Mouse (Mus musculus): ENCODE measurements around the gene Thyn1. TPM values are rescaled to one million over a fixed set of nuclear protein-coding genes. Genes with fewer than 3 reads are reported as not detected.

Gene Thyn1
- polyA plus RNA-seq, 1 experiment from 2014 or later, result 164 TPM

- H3K4me2 ChIP-seq (ENCODE audit: low read length), result no peak overlapping the region
- WGBS, result 90% methylated on average over 4 of the region's 4 CpGs
- no peaks in the 10 kb centered on the region for H3K9me3 ChIP-seq (replicated peaks; ENCODE audit: control insufficient read depth, low read length)
- H3K27ac ChIP-seq (ENCODE audit: low read depth, low read length), result no peak overlapping the region
- H3K4me3 ChIP-seq (ENCODE audit: low read depth, low read length), result no peak overlapping the region
- no peak for DNase-seq (ENCODE audit: low spot score)
- H3K36me3 ChIP-seq (ENCODE audit: control insufficient read depth, insufficient read depth, low read length), result peaks cover 16% of the 10 kb centered on the region
- H3K9ac ChIP-seq (ENCODE audit: low read length), result no peak overlapping the region
- no peak for ATAC-seq
- H3K27me3 ChIP-seq (replicated peaks; ENCODE audit: control insufficient read depth, insufficient read depth, low read length), result no peaks in the 10 kb centered on the region
- peaks cover 23% of the 10 kb centered on the region for H3K4me1 ChIP-seq (ENCODE audit: control insufficient read depth, insufficient read depth, low read length)
Observed at GRCm38 (mm10) chr9:27023681-27024080, 24.2 kb downstream of the Thyn1 start.

DNA sequence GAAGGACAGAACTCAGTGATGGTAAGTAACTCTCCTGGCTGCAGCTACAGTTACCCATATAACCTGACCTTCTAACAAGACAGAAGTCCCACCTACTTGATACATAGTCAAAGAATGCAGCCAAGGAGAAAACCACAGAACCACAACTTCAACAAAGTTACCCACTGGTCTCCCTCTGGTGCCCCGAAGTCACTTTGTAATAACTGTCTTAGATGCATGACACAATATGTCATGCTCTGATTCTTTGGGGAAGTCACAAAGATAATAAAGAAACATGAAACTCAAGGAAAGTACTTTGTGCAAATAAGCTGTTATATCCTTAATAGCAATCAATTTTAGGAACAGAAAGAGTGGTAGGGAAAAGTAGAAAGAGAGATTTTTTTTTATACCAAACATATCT is 27.2 kb downstream of the Thyn1 start:
- ATAC-seq (no peak), DNase-seq (ENCODE audit: low spot score) (no peak)
- Histone ChIP-seq H3K9ac (ENCODE audit: low read length) (no peak overlapping the region), H3K27ac (ENCODE audit: low read depth, low read length) (no peak overlapping the region), H3K4me1 (ENCODE audit: control insufficient read depth, insufficient read depth, low read length) (peaks cover 28% of the 10 kb centered on the region), H3K27me3 (replicated peaks; ENCODE audit: control insufficient read depth, insufficient read depth, low read length) (no peaks in the 10 kb centered on the region), H3K4me2 (ENCODE audit: low read length) (peak overlapping the region; percentile 89), H3K36me3 (ENCODE audit: control insufficient read depth, insufficient read depth, low read length) (peaks cover 2% of the 10 kb centered on the region; the same call in 1 of the 2 replicates), H3K4me3 (ENCODE audit: low read depth, low read length) (no peak overlapping the region), H3K9me3 (replicated peaks; ENCODE audit: control insufficient read depth, low read length) (no peaks in the 10 kb centered on the region)
- WGBS, result 97% methylated on average over 1 of the region's 1 CpGs

GRCm38 (mm10) chr9:27029022-27029827 is 29.7 kb downstream of the Thyn1 start:
- Histone ChIP-seq H3K9ac (ENCODE audit: low read length) (peak overlapping the region; percentile 97), H3K27ac (ENCODE audit: low read depth, low read length) (peak overlapping the region; percentile 89), H3K4me2 (ENCODE audit: low read length) (peak overlapping the region; percentile 89), H3K27me3 (replicated peaks; ENCODE audit: control insufficient read depth, insufficient read depth, low read length) (no peaks in the 10 kb centered on the region), H3K4me1 (ENCODE audit: control insufficient read depth, insufficient read depth, low read length) (peaks cover 31% of the 10 kb centered on the region), H3K9me3 (replicated peaks; ENCODE audit: control insufficient read depth, low read length) (no peaks in the 10 kb centered on the region), H3K36me3 (ENCODE audit: control insufficient read depth, insufficient read depth, low read length) (no peaks in the 10 kb centered on the region), H3K4me3 (ENCODE audit: low read depth, low read length) (peak overlapping the region; percentile 93)
- ATAC-seq (peak; percentile 18; the same call in 1 of the 2 replicates), DNase-seq (ENCODE audit: low spot score) (peak; percentile 64)
- WGBS, result under 1% methylated on average over 52 of the region's 52 CpGs

- Histone ChIP-seq H3K9ac (ENCODE audit: low read length) (peak within 1 kb of the TSS; percentile 97), H3K36me3 (ENCODE audit: control insufficient read depth, insufficient read depth, low read length) (no peaks in the 10 kb centered on the region), H3K4me3 (ENCODE audit: low read depth, low read length) (peak within 1 kb of the TSS; percentile 93), H3K27ac (ENCODE audit: low read depth, low read length) (peak within 1 kb of the TSS; percentile 89), H3K4me2 (ENCODE audit: low read length) (peak within 1 kb of the TSS; percentile 89), H3K9me3 (replicated peaks; ENCODE audit: control insufficient read depth, low read length) (no peaks in the 10 kb centered on the region), H3K27me3 (replicated peaks; ENCODE audit: control insufficient read depth, insufficient read depth, low read length) (no peaks in the 10 kb centered on the region), H3K4me1 (ENCODE audit: control insufficient read depth, insufficient read depth, low read length) (peaks cover 31% of the 10 kb centered on the region)
- WGBS, result under 1% methylated on average over 69 of the region's 80 CpGs
- peak; percentile 99 for DNase-seq (ENCODE audit: low spot score)
- ATAC-seq, result peak; percentile 96
Observed at GRCm38 (mm10) chr9:27029828-27030762, 30.6 kb downstream of the Thyn1 start, which contains the start of the genes Vps26b and Ncapd3. Vps26b (minus strand) TSS chr9:27030065. Ncapd3 (plus strand) TSS chr9:27030175.

- no peaks in the 10 kb centered on the region for H3K36me3 ChIP-seq (ENCODE audit: control insufficient read depth, insufficient read depth, low read length)
- ATAC-seq, result no peak; the same call in 1 of the 2 replicates
Observed at GRCm38 (mm10) chr9:27030763-27031100, 31.2 kb downstream of the Thyn1 start.

DNA sequence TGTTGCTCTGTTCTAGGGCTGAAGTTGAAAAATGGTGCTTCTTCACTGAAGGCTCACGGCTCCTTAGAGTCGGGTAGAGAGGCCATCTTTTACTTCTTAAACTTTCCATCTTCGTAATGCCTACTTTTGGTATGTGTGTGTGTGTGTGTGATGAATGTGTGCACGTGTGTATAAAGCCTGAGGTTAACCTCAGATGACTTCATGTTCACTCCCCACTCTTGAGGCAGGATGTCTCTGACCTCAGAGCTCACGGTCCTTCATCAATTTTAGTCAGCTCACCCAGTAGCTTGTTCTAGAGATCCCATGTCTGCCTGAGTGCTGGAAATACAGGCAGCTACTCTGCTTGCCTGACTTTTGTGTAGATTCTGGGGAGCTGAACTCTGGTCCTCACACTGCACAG is 44.4 kb downstream of the Thyn1 start:
- Histone ChIP-seq H3K4me1 (ENCODE audit: control insufficient read depth, insufficient read depth, low read length) (no peaks in the 10 kb centered on the region), H3K27ac (ENCODE audit: low read depth, low read length) (no peak overlapping the region), H3K36me3 (ENCODE audit: control insufficient read depth, insufficient read depth, low read length) (peaks cover 86% of the 10 kb centered on the region), H3K27me3 (replicated peaks; ENCODE audit: control insufficient read depth, insufficient read depth, low read length) (no peaks in the 10 kb centered on the region), H3K9ac (ENCODE audit: low read length) (no peak overlapping the region), H3K9me3 (replicated peaks; ENCODE audit: control insufficient read depth, low read length) (no peaks in the 10 kb centered on the region), H3K4me3 (ENCODE audit: low read depth, low read length) (no peak overlapping the region), H3K4me2 (ENCODE audit: low read length) (no peak overlapping the region)
- 96% methylated on average over 5 of the region's 5 CpGs for WGBS
- DNase-seq (ENCODE audit: low spot score), result no peak
- no peak for ATAC-seq

More at GRCm38 (mm10) chr9:27030763-27031100, 31.2 kb downstream of the Thyn1 start:
- H3K4me3 ChIP-seq (ENCODE audit: low read depth, low read length), result peak overlapping the region; percentile 93
- H3K27ac ChIP-seq (ENCODE audit: low read depth, low read length), result no peak overlapping the region; the same call in 1 of the 2 replicates
- no peaks in the 10 kb centered on the region for H3K9me3 ChIP-seq (replicated peaks; ENCODE audit: control insufficient read depth, low read length)
- H3K27me3 ChIP-seq (replicated peaks; ENCODE audit: control insufficient read depth, insufficient read depth, low read length), result no peaks in the 10 kb centered on the region
- WGBS, result under 1% methylated on average over 17 of the region's 17 CpGs
- DNase-seq (ENCODE audit: low spot score), result no peak
- H3K9ac ChIP-seq (ENCODE audit: low read length), result peak overlapping the region; percentile 97
- H3K4me1 ChIP-seq (ENCODE audit: control insufficient read depth, insufficient read depth, low read length), result peaks cover 31% of the 10 kb centered on the region
- peak overlapping the region; percentile 79 for H3K4me2 ChIP-seq (ENCODE audit: low read length)

DNA sequence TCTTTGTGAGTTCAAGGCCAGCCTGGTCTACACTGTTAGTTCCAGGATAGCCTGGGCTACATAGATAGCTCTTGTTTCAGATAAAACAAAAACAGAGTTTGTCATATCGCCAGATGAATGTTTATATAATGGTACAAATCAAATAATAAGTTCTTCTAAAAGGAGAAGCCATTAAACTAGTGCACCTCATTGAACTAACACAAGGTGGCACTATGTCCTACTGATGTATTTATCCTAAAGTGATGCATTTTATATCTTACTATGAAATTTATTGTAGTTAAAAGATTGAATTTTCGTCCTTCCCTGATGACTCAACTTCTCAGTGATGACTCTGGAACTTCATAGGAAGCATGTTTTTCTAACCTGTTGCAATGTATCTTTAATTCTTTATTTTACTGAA is 50.0 kb downstream of the Thyn1 start:
- Histone ChIP-seq H3K9me3 (replicated peaks; ENCODE audit: control insufficient read depth, low read length) (no peaks in the 10 kb centered on the region), H3K27ac (ENCODE audit: low read depth, low read length) (no peak overlapping the region), H3K9ac (ENCODE audit: low read length) (no peak overlapping the region), H3K4me2 (ENCODE audit: low read length) (no peak overlapping the region), H3K36me3 (ENCODE audit: control insufficient read depth, insufficient read depth, low read length) (peaks cover 78% of the 10 kb centered on the region), H3K4me3 (ENCODE audit: low read depth, low read length) (no peak overlapping the region), H3K27me3 (replicated peaks; ENCODE audit: control insufficient read depth, insufficient read depth, low read length) (no peaks in the 10 kb centered on the region), H3K4me1 (ENCODE audit: control insufficient read depth, insufficient read depth, low read length) (no peaks in the 10 kb centered on the region)
- WGBS, result 93% methylated on average over 2 of the region's 2 CpGs
- ATAC-seq (no peak), DNase-seq (ENCODE audit: low spot score) (peak; percentile 32)

Data from forebrain, embryonic 14.5 days (tissue).